Mouse (Mus musculus): ENCODE data around the gene Anapc5. TPM values are rescaled to one million over a fixed set of nuclear protein-coding genes. Genes with fewer than 3 reads are reported as not detected.
A peak's percentile ranks its signal among the peaks of the same experiment; 100 is the strongest.

Gene Anapc5
- polyA plus RNA-seq (2015; fragmentation: Nextera tagmentation; extraction: Ambion mirVana): 293 and 310 TPM in 2 replicates

GRCm38 (mm10) chr5:122820777-122821523 is at the start of gene Anapc5:
Gene Anapc5, minus strand, starts transcription at chr5:122821339.
- no peaks in the 10 kb centered on the region for H3K27me3 ChIP-seq (replicated peaks)
- H3K4me1 ChIP-seq: peaks cover 15% of the 10 kb centered on the region
- peaks cover 35% of the 10 kb centered on the region for H3K36me3 ChIP-seq
- H3K27ac ChIP-seq (replicated peaks): peak within 1 kb of the TSS; percentile 98
- no peaks in the 10 kb centered on the region for H3K9me3 ChIP-seq
- H3K4me2 ChIP-seq: peak within 1 kb of the TSS; percentile 76
- H3K9ac ChIP-seq: peak within 1 kb of the TSS; percentile 95
- peak; percentile 96 for ATAC-seq (ENCODE audit: extremely low read depth, insufficient number of reproducible peaks, low FRiP score, low TSS enrichment)
- peak within 1 kb of the TSS; percentile 89 for H3K4me3 ChIP-seq
- under 1% methylated on average over 55 of the region's 55 CpGs for WGBS

DNA sequence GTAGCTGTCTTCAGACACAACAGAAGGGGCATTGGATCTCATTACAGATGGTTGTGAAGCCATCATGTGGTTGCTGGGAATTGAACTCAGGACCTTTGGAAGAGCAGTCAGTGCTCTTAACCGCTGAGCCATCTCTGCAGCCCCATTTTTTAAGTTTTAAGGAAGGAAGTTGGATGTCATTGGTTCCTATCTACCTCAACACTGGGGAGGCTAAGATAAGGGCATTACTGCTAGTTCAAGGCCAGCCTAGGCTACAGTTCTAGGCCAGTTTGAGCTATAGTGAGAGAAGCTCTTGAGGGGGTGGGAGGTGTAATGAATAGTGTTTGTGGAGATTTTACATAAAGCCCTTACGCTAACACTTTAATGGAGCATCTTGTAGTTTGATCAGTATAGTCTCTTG is 41.9 kb upstream of the Anapc5 start:
- 88% methylated on average over 2 of the region's 2 CpGs for WGBS
- Histone ChIP-seq H3K27me3 (replicated peaks) (no peaks in the 10 kb centered on the region), H3K4me2 (no peak overlapping the region), H3K9ac (no peak overlapping the region), H3K27ac (replicated peaks) (no peak overlapping the region), H3K9me3 (no peaks in the 10 kb centered on the region), H3K4me3 (no peak overlapping the region), H3K4me1 (no peaks in the 10 kb centered on the region), H3K36me3 (peaks cover 73% of the 10 kb centered on the region)
- ATAC-seq (ENCODE audit: extremely low read depth, insufficient number of reproducible peaks, low FRiP score, low TSS enrichment): no peak

DNA sequence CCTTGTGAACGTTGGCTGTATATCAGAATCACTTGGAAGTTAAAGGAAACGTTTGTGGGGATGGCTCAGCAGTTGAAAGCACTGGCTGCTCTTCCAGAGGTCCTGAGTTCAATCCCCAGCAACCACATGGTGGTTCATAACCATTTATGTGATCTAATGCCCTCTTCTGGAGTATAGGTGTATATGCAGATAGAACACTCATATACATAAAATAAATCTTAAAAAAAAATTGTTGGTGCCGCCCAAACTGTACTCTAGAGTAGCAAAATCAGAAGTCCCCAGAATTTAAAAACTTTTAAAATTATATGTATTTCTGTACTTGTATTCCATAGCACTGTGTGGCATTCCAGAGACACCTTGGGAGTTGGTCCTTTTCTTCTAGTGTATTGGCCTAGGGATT is 34.7 kb upstream of the Anapc5 start:
- 78% methylated on average over 3 of the region's 3 CpGs for WGBS
- ATAC-seq (ENCODE audit: extremely low read depth, insufficient number of reproducible peaks, low FRiP score, low TSS enrichment): no peak
- H3K4me1 ChIP-seq: peaks cover 15% of the 10 kb centered on the region
- peaks cover 18% of the 10 kb centered on the region; the same call in 1 of the 2 replicates for H3K36me3 ChIP-seq
- H3K4me3 ChIP-seq: no peak overlapping the region
- H3K27ac ChIP-seq (replicated peaks): no peak overlapping the region
- no peak overlapping the region for H3K9ac ChIP-seq
- H3K27me3 ChIP-seq (replicated peaks): no peaks in the 10 kb centered on the region
- H3K4me2 ChIP-seq: no peak overlapping the region
- H3K9me3 ChIP-seq: no peaks in the 10 kb centered on the region

GRCm38 (mm10) chr5:122852611-122853010 is 31.5 kb upstream of the Anapc5 start:
- no peak overlapping the region for H3K4me3 ChIP-seq
- peaks cover 29% of the 10 kb centered on the region for H3K4me1 ChIP-seq
- peaks cover 13% of the 10 kb centered on the region; the same call in 1 of the 2 replicates for H3K36me3 ChIP-seq
- no peak overlapping the region for H3K27ac ChIP-seq (replicated peaks)
- no peaks in the 10 kb centered on the region for H3K9me3 ChIP-seq
- WGBS: 68% methylated on average over 2 of the region's 2 CpGs
- H3K4me2 ChIP-seq: no peak overlapping the region
- no peaks in the 10 kb centered on the region for H3K27me3 ChIP-seq (replicated peaks)
- H3K9ac ChIP-seq: no peak overlapping the region
- ATAC-seq (ENCODE audit: extremely low read depth, insufficient number of reproducible peaks, low FRiP score, low TSS enrichment): no peak

GRCm38 (mm10) chr5:122850319-122851002 is 29.3 kb upstream of the Anapc5 start:
- H3K9ac ChIP-seq: peak overlapping the region; percentile 99
- ATAC-seq (ENCODE audit: extremely low read depth, insufficient number of reproducible peaks, low FRiP score, low TSS enrichment): peak; percentile 74
- H3K4me2 ChIP-seq: peak overlapping the region; percentile 95
- H3K9me3 ChIP-seq: no peaks in the 10 kb centered on the region
- no peaks in the 10 kb centered on the region for H3K36me3 ChIP-seq
- under 1% methylated on average over 37 of the region's 38 CpGs for WGBS
- peaks cover 29% of the 10 kb centered on the region for H3K4me1 ChIP-seq
- H3K4me3 ChIP-seq: peak overlapping the region; percentile 96
- H3K27ac ChIP-seq (replicated peaks): peak overlapping the region; percentile 96
- H3K27me3 ChIP-seq (replicated peaks): no peaks in the 10 kb centered on the region

DNA sequence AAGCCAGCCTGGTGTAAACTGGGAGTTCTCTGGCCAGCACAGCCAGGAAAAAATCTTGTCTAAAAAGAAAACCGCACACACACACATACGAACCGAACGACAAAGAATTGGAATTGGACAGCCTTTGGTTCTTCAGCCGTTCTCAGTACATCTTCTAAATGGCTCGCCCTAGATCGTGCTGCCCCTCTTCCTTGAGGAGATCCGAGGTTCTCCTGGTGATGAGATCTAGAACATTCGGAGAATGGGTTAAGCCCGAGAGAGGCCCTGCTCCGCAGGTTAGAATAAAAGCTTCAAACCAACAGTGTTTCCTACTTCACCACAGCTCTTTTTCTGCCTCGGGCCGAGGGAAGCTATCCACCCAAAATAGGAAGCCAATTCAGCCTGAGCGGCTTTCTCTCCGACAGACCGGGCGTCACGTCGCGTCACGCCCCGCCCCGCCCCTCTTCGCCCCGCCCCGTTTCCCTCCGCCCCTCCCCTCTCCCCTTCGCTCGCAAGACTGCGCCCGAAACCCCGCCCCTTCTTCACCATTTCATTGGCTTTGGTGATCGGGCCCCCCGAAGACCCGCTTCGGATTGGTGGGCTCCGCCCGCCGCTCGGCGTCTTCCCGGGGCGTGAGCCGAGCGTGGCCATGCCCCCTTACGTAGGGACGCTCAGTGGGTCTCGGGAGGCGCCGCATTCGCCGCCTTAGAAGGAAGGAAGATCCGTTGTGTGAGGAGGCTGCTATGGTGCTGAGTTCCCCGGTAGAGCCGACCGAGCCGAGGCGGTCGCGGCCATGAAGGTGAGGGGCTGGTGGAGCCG is 28.6 kb upstream of the Anapc5 start, which contains the start of gene Rnf34:
Gene Rnf34 (plus strand): TSS at position 528 of the 798 bp plus-strand sequence.
- WGBS: 2% methylated on average over 59 of the region's 61 CpGs
- Histone ChIP-seq H3K9me3 (no peaks in the 10 kb centered on the region), H3K36me3 (no peaks in the 10 kb centered on the region), H3K4me3 (peak within 1 kb of the TSS; percentile 96), H3K4me2 (peak within 1 kb of the TSS; percentile 95), H3K4me1 (peaks cover 29% of the 10 kb centered on the region), H3K9ac (peak within 1 kb of the TSS; percentile 99), H3K27me3 (replicated peaks) (no peaks in the 10 kb centered on the region), H3K27ac (replicated peaks) (peak within 1 kb of the TSS; percentile 96)
- ATAC-seq (ENCODE audit: extremely low read depth, insufficient number of reproducible peaks, low FRiP score, low TSS enrichment): peak; percentile 97

- Histone ChIP-seq H3K36me3 (no peaks in the 10 kb centered on the region), H3K9ac (no peak overlapping the region), H3K4me2 (no peak overlapping the region), H3K27ac (replicated peaks) (no peak overlapping the region), H3K4me3 (no peak overlapping the region), H3K4me1 (peaks cover 5% of the 10 kb centered on the region; the same call in 1 of the 2 replicates), H3K9me3 (no peaks in the 10 kb centered on the region), H3K27me3 (replicated peaks) (no peaks in the 10 kb centered on the region)
- ATAC-seq (ENCODE audit: extremely low read depth, insufficient number of reproducible peaks, low FRiP score, low TSS enrichment): no peak
- WGBS: 74% methylated on average over 5 of the region's 5 CpGs
These were observed 22.7 kb upstream of the Anapc5 start for GRCm38 (mm10) chr5:122843799-122844198.

- no peaks in the 10 kb centered on the region for H3K4me1 ChIP-seq
- 86% methylated on average over 2 of the region's 2 CpGs for WGBS
- ATAC-seq (ENCODE audit: extremely low read depth, insufficient number of reproducible peaks, low FRiP score, low TSS enrichment): no peak
- H3K27me3 ChIP-seq (replicated peaks): no peaks in the 10 kb centered on the region
- no peaks in the 10 kb centered on the region for H3K36me3 ChIP-seq
- no peak overlapping the region for H3K4me2 ChIP-seq
- H3K4me3 ChIP-seq: no peak overlapping the region
- H3K9me3 ChIP-seq: no peaks in the 10 kb centered on the region
- no peak overlapping the region for H3K27ac ChIP-seq (replicated peaks)
- no peak overlapping the region for H3K9ac ChIP-seq
These were observed 20.0 kb upstream of the Anapc5 start for GRCm38 (mm10) chr5:122841126-122841525.

DNA sequence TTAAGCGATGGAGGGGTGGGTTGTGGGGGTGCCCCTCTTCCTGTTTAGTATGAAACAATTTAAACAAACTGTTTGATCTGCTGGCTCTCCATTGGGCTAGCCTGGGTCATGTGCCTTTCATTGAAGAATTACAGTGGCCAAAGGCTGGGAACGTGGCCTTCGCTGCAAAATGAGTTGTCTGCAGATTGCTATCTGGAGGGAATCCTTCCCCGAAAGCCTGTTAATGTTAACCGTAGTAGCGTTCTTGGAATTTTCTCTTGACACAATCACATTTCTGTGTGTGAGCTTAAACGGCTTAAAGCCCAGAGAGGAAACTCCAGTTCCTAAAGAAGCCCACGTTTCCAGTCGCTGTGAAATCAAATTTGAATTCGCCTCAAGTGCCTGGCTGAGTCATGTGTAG is 11.9 kb upstream of the Anapc5 start:
- Histone ChIP-seq H3K27ac (replicated peaks) (no peak overlapping the region), H3K9me3 (no peaks in the 10 kb centered on the region), H3K4me2 (no peak overlapping the region), H3K4me3 (no peak overlapping the region), H3K36me3 (no peaks in the 10 kb centered on the region), H3K27me3 (replicated peaks) (no peaks in the 10 kb centered on the region), H3K9ac (no peak overlapping the region), H3K4me1 (no peaks in the 10 kb centered on the region)
- whole genome bisulfite sequencing: 71% methylated on average over 10 of the region's 10 CpGs
- no peak for ATAC-seq (ENCODE audit: extremely low read depth, insufficient number of reproducible peaks, low FRiP score, low TSS enrichment)

DNA sequence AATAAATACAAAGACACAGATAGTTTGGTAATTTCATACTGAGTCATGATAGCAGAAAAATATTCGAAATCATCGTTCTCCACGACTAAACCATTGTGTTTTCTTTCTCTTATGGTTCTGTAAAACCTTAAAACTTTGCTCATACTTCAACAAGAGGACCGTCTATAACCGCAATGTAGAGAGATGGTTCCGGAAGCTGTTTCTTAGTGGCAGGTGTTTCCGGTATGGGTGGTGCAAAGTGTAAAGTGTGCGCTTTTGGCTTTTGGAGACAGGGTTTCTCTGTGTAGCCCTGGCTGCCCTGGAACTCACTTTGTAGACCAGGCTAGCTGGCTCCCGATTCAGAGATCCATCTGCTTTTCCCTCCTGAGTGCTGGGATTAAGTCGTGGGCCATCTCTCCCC is 11.4 kb upstream of the Anapc5 start:
- Histone ChIP-seq H3K4me3 (no peak overlapping the region), H3K27ac (replicated peaks) (no peak overlapping the region), H3K9ac (no peak overlapping the region), H3K9me3 (no peaks in the 10 kb centered on the region), H3K36me3 (no peaks in the 10 kb centered on the region), H3K27me3 (replicated peaks) (no peaks in the 10 kb centered on the region), H3K4me2 (no peak overlapping the region), H3K4me1 (no peaks in the 10 kb centered on the region)
- no peak for ATAC-seq (ENCODE audit: extremely low read depth, insufficient number of reproducible peaks, low FRiP score, low TSS enrichment)
- 81% methylated on average over 10 of the region's 10 CpGs for WGBS

DNA sequence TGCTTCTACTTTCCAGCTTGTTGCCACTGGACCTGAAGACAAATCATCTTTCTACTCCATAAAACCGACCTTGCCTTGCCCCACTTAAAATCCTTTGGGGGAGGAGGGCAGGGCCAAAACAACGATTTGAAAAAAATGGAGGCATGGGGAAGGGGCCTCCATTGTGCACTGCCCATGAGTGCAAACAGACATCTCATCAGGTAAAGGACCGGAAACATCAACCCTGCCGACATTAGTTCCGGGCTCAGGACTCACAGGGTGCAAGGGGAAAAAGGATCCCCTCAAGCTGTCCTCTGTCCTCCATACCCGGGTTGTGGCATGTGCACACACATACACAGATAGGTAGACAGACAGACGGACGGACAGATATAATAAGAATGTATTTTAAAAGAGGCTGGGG is 4.0 kb upstream of the Anapc5 start:
- no peak overlapping the region for H3K4me3 ChIP-seq
- H3K27ac ChIP-seq (replicated peaks): no peak overlapping the region
- H3K4me2 ChIP-seq: no peak overlapping the region
- H3K4me1 ChIP-seq: peaks cover 3% of the 10 kb centered on the region
- no peaks in the 10 kb centered on the region for H3K36me3 ChIP-seq
- 75% methylated on average over 8 of the region's 8 CpGs for WGBS
- H3K9ac ChIP-seq: no peak overlapping the region
- no peak for ATAC-seq (ENCODE audit: extremely low read depth, insufficient number of reproducible peaks, low FRiP score, low TSS enrichment)
- H3K27me3 ChIP-seq (replicated peaks): no peaks in the 10 kb centered on the region
- H3K9me3 ChIP-seq: no peaks in the 10 kb centered on the region

All from heart, embryonic 13.5 days (tissue).